Mouse (Mus musculus) kidney, embryonic 14.5 days (tissue): ENCODE data around the gene Nebl. TPM values are rescaled to one million over a fixed set of nuclear protein-coding genes. Genes with fewer than 3 reads are reported as not detected.
A peak's percentile ranks its signal among the peaks of the same experiment; 100 is the strongest.

Experiments
- ATAC-seq: fragments of 200-750 bp; cut with Nextera tagmentation; 2 replicates; pipeline ENCODE4 v1.8.0; 2017; ENCODE audit warnings: moderate number of reproducible peaks, mild to moderate bottlenecking, moderate TSS enrichment, moderate library complexity; ENCODE audit not compliant: low FRiP score, low TSS enrichment
- H3K27ac ChIP-seq: fragments of 300-500 bp; sonication (generic); 2 replicates; pipeline ENCODE4 v1.5.1; 2014; ENCODE audit warnings: low read depth, mild to moderate bottlenecking, low read length, moderate library complexity, mixed read lengths
- H3K27me3 ChIP-seq: fragments of 300-500 bp; sonication (generic); 2 replicates; pipeline ENCODE4 v1.6.1; 2014; ENCODE audit warnings: mild to moderate bottlenecking, low read length; ENCODE audit not compliant: control insufficient read depth, insufficient read depth
- H3K36me3 ChIP-seq: fragments of 300-500 bp; sonication (generic); 2 replicates; pipeline ENCODE4 v1.6.1; 2014; ENCODE audit warnings: low read length, mixed read lengths; ENCODE audit not compliant: control insufficient read depth, insufficient read depth
- H3K4me1 ChIP-seq: fragments of 300-500 bp; sonication (generic); 2 replicates; pipeline ENCODE4 v1.6.1; 2014; ENCODE audit warnings: low read length, mixed read lengths; ENCODE audit not compliant: control insufficient read depth, insufficient read depth
- H3K4me2 ChIP-seq: fragments of 300-500 bp; sonication (generic); replicated peaks from 2 replicates; pipeline ENCODE4 v1.6.1; 2014; ENCODE audit warnings: low read depth, mild to moderate bottlenecking, low read length
- H3K4me3 ChIP-seq: fragments of 300-500 bp; sonication (generic); 2 replicates; pipeline ENCODE4 v1.5.1; 2014; ENCODE audit warnings: mild to moderate bottlenecking, low read length
- H3K9ac ChIP-seq: fragments of 300-500 bp; sonication (generic); 2 replicates; pipeline ENCODE4 v1.6.1; 2014; ENCODE audit warnings: low read depth, mild to moderate bottlenecking, low read length, moderate library complexity
- H3K9me3 ChIP-seq: fragments of 300-500 bp; sonication (generic); 2 replicates; pipeline ENCODE4 v1.6.1; 2016; ENCODE audit warnings: low read length; ENCODE audit not compliant: control insufficient read depth
- WGBS: fragments of 180-500 bp; shearing (Covaris S2); extraction: QIAGEN DNeasy Blood & Tissue Kit; methylation state at CpG from one replicate; pipeline ENCODE4 v1.1.7; 2014; 5-methylcytosine and 5-hydroxymethylcytosine counted together
- polyA plus RNA-seq: library from polyadenylated mRNA; unstranded; fragments of >200 nt; fragmentation: Nextera tagmentation; extraction: Ambion mirVana; gene quantifications from 2 replicates; pipeline ENCODE4 v1.2.1, GENCODE M21; 2014

The Nebl gene
- polyA plus RNA-seq, 1 experiment from 2014 or later = 6.4 TPM

GRCm38 (mm10) chr2:17390513-17391200 is 340.6 kb downstream of the Nebl start:
- Histone ChIP-seq H3K4me3 (no peak overlapping the region), H3K9ac (no peak overlapping the region), H3K27ac (no peak overlapping the region), H3K4me2 (no peak overlapping the region), H3K9me3 (no peaks in the 10 kb centered on the region), H3K27me3 (no peaks in the 10 kb centered on the region), H3K4me1 (no peaks in the 10 kb centered on the region), H3K36me3 (no peaks in the 10 kb centered on the region)
- 79% methylated on average over 7 of the region's 7 CpGs for WGBS
- no peak for ATAC-seq

- Histone ChIP-seq H3K36me3 (no peaks in the 10 kb centered on the region), H3K4me1 (no peaks in the 10 kb centered on the region), H3K27me3 (no peaks in the 10 kb centered on the region), H3K4me3 (no peak overlapping the region), H3K27ac (no peak overlapping the region), H3K9me3 (no peaks in the 10 kb centered on the region), H3K9ac (no peak overlapping the region), H3K4me2 (no peak overlapping the region)
- WGBS = 91% methylated on average over 2 of the region's 2 CpGs
- ATAC-seq = no peak
These were observed 341.4 kb downstream of the Nebl start for GRCm38 (mm10) chr2:17389886-17390285.

- Histone ChIP-seq H3K4me3 (no peak overlapping the region), H3K27ac (no peak overlapping the region), H3K27me3 (no peaks in the 10 kb centered on the region), H3K9me3 (no peaks in the 10 kb centered on the region), H3K36me3 (no peaks in the 10 kb centered on the region), H3K4me2 (no peak overlapping the region), H3K4me1 (no peaks in the 10 kb centered on the region), H3K9ac (no peak overlapping the region)
- 87% methylated on average over 4 of the region's 4 CpGs for WGBS
- ATAC-seq = no peak
These were observed 341.9 kb downstream of the Nebl start for GRCm38 (mm10) chr2:17389379-17389778.

- Histone ChIP-seq H3K36me3 (no peaks in the 10 kb centered on the region), H3K27me3 (no peaks in the 10 kb centered on the region), H3K4me2 (no peak overlapping the region), H3K4me3 (no peak overlapping the region), H3K27ac (no peak overlapping the region), H3K9me3 (no peaks in the 10 kb centered on the region), H3K4me1 (no peaks in the 10 kb centered on the region), H3K9ac (no peak overlapping the region)
- ATAC-seq = no peak
- 90% methylated on average over 1 of the region's 1 CpGs for WGBS
These were observed 349.0 kb downstream of the Nebl start for GRCm38 (mm10) chr2:17382227-17382626.

- no peak overlapping the region for H3K27ac ChIP-seq
- no peak for ATAC-seq
- H3K4me3 ChIP-seq = no peak overlapping the region
- H3K9me3 ChIP-seq = no peaks in the 10 kb centered on the region
- H3K4me2 ChIP-seq = no peak overlapping the region
- 88% methylated on average over 2 of the region's 2 CpGs for WGBS
- no peaks in the 10 kb centered on the region for H3K27me3 ChIP-seq
- H3K4me1 ChIP-seq = no peaks in the 10 kb centered on the region
- H3K36me3 ChIP-seq = no peaks in the 10 kb centered on the region
- H3K9ac ChIP-seq = no peak overlapping the region
These were observed 355.3 kb downstream of the Nebl start for GRCm38 (mm10) chr2:17375916-17376315.

- no peak for ATAC-seq
- Histone ChIP-seq H3K4me3 (no peak overlapping the region), H3K36me3 (no peaks in the 10 kb centered on the region), H3K4me1 (peaks cover 8% of the 10 kb centered on the region), H3K9ac (no peak overlapping the region), H3K4me2 (no peak overlapping the region), H3K27ac (no peak overlapping the region), H3K9me3 (no peaks in the 10 kb centered on the region), H3K27me3 (no peaks in the 10 kb centered on the region)
- 73% methylated on average over 5 of the region's 5 CpGs for WGBS
These were observed 365.6 kb downstream of the Nebl start for GRCm38 (mm10) chr2:17365671-17366070.

GRCm38 (mm10) chr2:17364971-17365548 is 366.2 kb downstream of the Nebl start:
- 48% methylated on average over 6 of the region's 6 CpGs for WGBS
- Histone ChIP-seq H3K27me3 (no peaks in the 10 kb centered on the region), H3K27ac (peak overlapping the region; percentile 63; the same call in 1 of the 2 replicates), H3K36me3 (no peaks in the 10 kb centered on the region), H3K4me2 (no peak overlapping the region), H3K9ac (no peak overlapping the region), H3K4me3 (no peak overlapping the region), H3K4me1 (peaks cover 8% of the 10 kb centered on the region), H3K9me3 (no peaks in the 10 kb centered on the region)
- ATAC-seq = no peak

GRCm38 (mm10) chr2:17363337-17364216 is 367.7 kb downstream of the Nebl start:
- H3K4me3 ChIP-seq = no peak overlapping the region
- 21% methylated on average over 12 of the region's 12 CpGs for WGBS
- no peaks in the 10 kb centered on the region for H3K9me3 ChIP-seq
- peaks cover 8% of the 10 kb centered on the region for H3K4me1 ChIP-seq
- peak overlapping the region; percentile 85 for H3K27ac ChIP-seq
- no peak overlapping the region; the same call in 1 of the 2 replicates for H3K4me2 ChIP-seq
- no peaks in the 10 kb centered on the region for H3K27me3 ChIP-seq
- peak; percentile 94 for ATAC-seq
- no peaks in the 10 kb centered on the region for H3K36me3 ChIP-seq
- H3K9ac ChIP-seq = no peak overlapping the region

- 91% methylated on average over 1 of the region's 1 CpGs for WGBS
- no peak overlapping the region for H3K9ac ChIP-seq
- H3K36me3 ChIP-seq = no peaks in the 10 kb centered on the region
- no peak overlapping the region for H3K4me3 ChIP-seq
- H3K4me2 ChIP-seq = no peak overlapping the region
- no peaks in the 10 kb centered on the region for H3K27me3 ChIP-seq
- ATAC-seq = no peak
- H3K4me1 ChIP-seq = peaks cover 8% of the 10 kb centered on the region
- H3K9me3 ChIP-seq = no peaks in the 10 kb centered on the region
- H3K27ac ChIP-seq = no peak overlapping the region
These were observed 369.1 kb downstream of the Nebl start for GRCm38 (mm10) chr2:17362181-17362580.
